Mouse (Mus musculus): ENCODE measurements around the gene Appl1. TPM values are rescaled to one million over a fixed set of nuclear protein-coding genes. Genes with fewer than 3 reads are reported as not detected.
"Not testable (repeated sequence)": the region's sequence is repeated elsewhere in the genome, so short reads cannot be mapped to it uniquely, and the experiment has no call there.

The Appl1 gene
- total RNA-seq, 2 experiments from 2014 or later = 18.6 to 21.6 TPM

- no peak overlapping the region for H3K4me3 ChIP-seq
- TF ChIP-seq CTCF (IDR thresholded peaks at IDR 0.05) = no peak
- H3K27ac ChIP-seq = no peak overlapping the region
- intact Hi-C loops (cut with DNase I) = no loop called here
- no peak for DNase-seq
Measured at GRCm38 (mm10) chr14:26982150-26982530, 11.1 kb upstream of the Appl1 start.

GRCm38 (mm10) chr14:26981494-26982149 is 10.6 kb upstream of the Appl1 start:
- intact Hi-C loops (cut with DNase I) = no loop called here
- peak; percentile 34; the same call in 1 of the 2 replicates for TF ChIP-seq CTCF (IDR thresholded peaks at IDR 0.05)

GRCm38 (mm10) chr14:26981021-26981420 is 10.0 kb upstream of the Appl1 start:
- Histone ChIP-seq H3K27ac (no peak overlapping the region), H3K4me3 (no peak overlapping the region)
- no peak for TF ChIP-seq CTCF (IDR thresholded peaks at IDR 0.05)
- intact Hi-C loops (cut with DNase I) = no loop called here
- no peak for DNase-seq

More at GRCm38 (mm10) chr14:26981494-26982149, 10.6 kb upstream of the Appl1 start:
- Histone ChIP-seq H3K27ac (no peak overlapping the region), H3K4me3 (no peak overlapping the region)
- DNase-seq = no peak

- Histone ChIP-seq H3K4me3 (no peak overlapping the region), H3K27ac (no peak overlapping the region)
- DNase-seq = no peak
- intact Hi-C loops (cut with DNase I) = no loop called here
- no peak for TF ChIP-seq CTCF (IDR thresholded peaks at IDR 0.05)
Measured at GRCm38 (mm10) chr14:26979808-26980207, 8.8 kb upstream of the Appl1 start.

- Histone ChIP-seq H3K27ac (no peak overlapping the region), H3K4me3 (no peak overlapping the region)
- no peak for DNase-seq
- TF ChIP-seq CTCF (IDR thresholded peaks at IDR 0.05) = no peak
- intact Hi-C loops (cut with DNase I) = no loop called here
Measured at GRCm38 (mm10) chr14:26977500-26977899, 6.5 kb upstream of the Appl1 start.

- H3K4me3 ChIP-seq = no peak overlapping the region
- DNase-seq = no peak
- TF ChIP-seq CTCF (IDR thresholded peaks at IDR 0.05) = no peak
Measured at GRCm38 (mm10) chr14:26976212-26976611, 5.2 kb upstream of the Appl1 start.

GRCm38 (mm10) chr14:26975490-26975889 is 4.5 kb upstream of the Appl1 start:
- Histone ChIP-seq H3K4me3 (no peak overlapping the region), H3K27ac (no peak overlapping the region)
- intact Hi-C loops (cut with DNase I) = no loop called here
- DNase-seq = no peak
- no peak for TF ChIP-seq CTCF (IDR thresholded peaks at IDR 0.05)

More at GRCm38 (mm10) chr14:26976212-26976611, 5.2 kb upstream of the Appl1 start:
- H3K27ac ChIP-seq = no peak overlapping the region
- intact Hi-C loops (cut with DNase I) = no loop called here

GRCm38 (mm10) chr14:26973089-26973488 is 2.1 kb upstream of the Appl1 start:
- Histone ChIP-seq H3K27ac (no peak overlapping the region), H3K4me3 (no peak overlapping the region)
- TF ChIP-seq CTCF (IDR thresholded peaks at IDR 0.05) = no peak
- DNase-seq = no peak
- intact Hi-C loops (cut with DNase I) = loop anchor here (5.0 kb wide), 2 partner anchors 59 to 81 kb away; partner anchors contain the start of gene Asb14

- Histone ChIP-seq H3K4me3 (peak overlapping the region; percentile 95), H3K27ac (peak overlapping the region; percentile 95)
- no peak for TF ChIP-seq CTCF (IDR thresholded peaks at IDR 0.05)
- intact Hi-C loops (cut with DNase I) = loop anchor here (5.0 kb wide), 2 partner anchors 62 to 78 kb away; partner anchors contain the start of gene Asb14
- DNase-seq = peak; percentile 99
Measured at GRCm38 (mm10) chr14:26970439-26970932, 546 bp downstream of the Appl1 start.

GRCm38 (mm10) chr14:26969856-26970407 is 1.1 kb downstream of the Appl1 start:
- Histone ChIP-seq H3K4me3 (peak overlapping the region; percentile 95), H3K27ac (peak overlapping the region; percentile 95)
- TF ChIP-seq CTCF (IDR thresholded peaks at IDR 0.05) = peak; percentile 49
- intact Hi-C loops (cut with DNase I) = loop anchor here (5.0 to 10.0 kb wide), 3 partner anchors 62 to 305 kb away; partner anchors contain the start of genes Asb14 and Pde12
- DNase-seq = peak; percentile 72

- Histone ChIP-seq H3K4me3 (peak overlapping the region; percentile 95), H3K27ac (peak overlapping the region; percentile 95)
- intact Hi-C loops (cut with DNase I) = loop anchor here (10.0 kb wide), 1 partner anchor 304 kb away; the partner anchor contains the start of gene Pde12
- no peak for DNase-seq
- TF ChIP-seq CTCF (IDR thresholded peaks at IDR 0.05) = no peak
Measured at GRCm38 (mm10) chr14:26969164-26969563, 1.9 kb downstream of the Appl1 start.

- Histone ChIP-seq H3K4me3 (no peak overlapping the region), H3K27ac (no peak overlapping the region)
- no peak for TF ChIP-seq CTCF (IDR thresholded peaks at IDR 0.05)
- DNase-seq = no peak
- intact Hi-C loops (cut with DNase I) = loop anchor here (10.0 kb wide), 1 partner anchor 296 kb away; the partner anchor contains the start of gene Pde12
Measured at GRCm38 (mm10) chr14:26960518-26960917, 10.5 kb downstream of the Appl1 start.

- H3K27ac ChIP-seq, H3K4me3 ChIP-seq, DNase-seq: not testable (repeated sequence)
- intact Hi-C loops (cut with DNase I) = loop anchor here (10.0 kb wide), 1 partner anchor 489 kb away; no protein-coding TSS in a partner anchor
Measured at GRCm38 (mm10) chr14:26956139-26956538, 14.9 kb downstream of the Appl1 start.

All from gastrocnemius, adult 2 months (tissue).